Mouse (Mus musculus): ENCODE results near the gene Sh2d7.

GRCm38 (mm10) chr9:54532926-54533325 lies 5.9 kb upstream of the Sh2d7 start:
- TF ChIP-seq POLR2A (IDR thresholded peaks at IDR 0.05; ENCODE audit: borderline replicate concordance, extremely low read depth, low read depth, low read length) (no peak), CTCF (IDR thresholded peaks at IDR 0.05; ENCODE audit: insufficient read depth, low read length) (no peak)

All from lung, adult 2 months (tissue).